Mouse (Mus musculus): ENCODE data around the gene Cep78. TPM values are rescaled to one million over a fixed set of nuclear protein-coding genes. Genes with fewer than 3 reads are reported as not detected.

Cep78 gene
- polyA plus RNA-seq, 2 experiments, result 16.0 to 22.5 TPM

GRCm38 (mm10) chr19:16009111-16009510 is 24.3 kb upstream of the Cep78 start:
- 83% methylated on average over 4 of the region's 4 CpGs for WGBS
- no peaks in the 10 kb centered on the region for H3K9me3 ChIP-seq (ENCODE audit: control insufficient read depth, low read length)
- H3K36me3 ChIP-seq (ENCODE audit: control insufficient read depth, insufficient read depth, low read length), result no peaks in the 10 kb centered on the region
- no peaks in the 10 kb centered on the region for H3K27me3 ChIP-seq (ENCODE audit: control insufficient read depth, insufficient read depth, low read length)
- DNase-seq (ENCODE audit: low spot score) (no peak), ATAC-seq (ENCODE audit: low FRiP score, low read depth) (no peak)
- H3K4me1 ChIP-seq (ENCODE audit: control insufficient read depth, insufficient read depth, low read length), result no peaks in the 10 kb centered on the region
- no peak for TF ChIP-seq POLR2A (IDR thresholded peaks at IDR 0.05; ENCODE audit: borderline replicate concordance, extremely low read depth, insufficient read depth, insufficient read length)
- no peak overlapping the region for H3K4me2 ChIP-seq (replicated peaks; ENCODE audit: low read depth, low read length, severe bottlenecking)
- no peak overlapping the region for H3K27ac ChIP-seq (replicated peaks; ENCODE audit: low read depth, low read length)
- H3K9ac ChIP-seq (ENCODE audit: low read depth, low read length, severe bottlenecking), result no peak overlapping the region
- no peak overlapping the region for H3K4me3 ChIP-seq (replicated peaks; ENCODE audit: low read length)

- H3K4me3 ChIP-seq (replicated peaks; ENCODE audit: low read length), result no peak overlapping the region
- ATAC-seq (ENCODE audit: low FRiP score, low read depth), result no peak
These were observed 22.3 kb upstream of the Cep78 start for GRCm38 (mm10) chr19:16007131-16007530.

DNA sequence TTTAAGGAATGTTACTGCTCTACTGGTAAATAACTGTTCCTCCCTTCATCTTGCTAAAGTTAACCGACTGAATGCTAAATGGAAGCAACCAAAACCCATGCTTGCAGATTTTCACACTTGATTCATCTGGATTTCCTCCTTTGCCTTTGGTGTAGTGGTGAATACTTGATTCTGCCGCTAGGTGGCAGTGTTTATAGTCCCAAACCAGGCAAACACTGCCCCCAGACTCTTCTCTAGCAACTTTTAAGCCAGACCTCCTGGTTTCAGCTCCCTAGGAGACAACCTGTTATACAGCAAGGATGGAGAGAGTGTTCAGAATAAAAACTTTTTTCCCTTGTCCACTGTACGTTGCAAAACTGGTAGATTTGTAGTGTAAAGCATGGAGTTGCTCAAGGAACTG is 13.4 kb upstream of the Cep78 start:
- H3K9ac ChIP-seq (ENCODE audit: low read depth, low read length, severe bottlenecking), result no peak overlapping the region
- TF ChIP-seq POLR2A (IDR thresholded peaks at IDR 0.05; ENCODE audit: borderline replicate concordance, extremely low read depth, insufficient read depth, insufficient read length), result no peak
- H3K36me3 ChIP-seq (ENCODE audit: control insufficient read depth, insufficient read depth, low read length), result no peaks in the 10 kb centered on the region
- WGBS, result 2% methylated on average over 3 of the region's 3 CpGs
- no peak overlapping the region for H3K4me3 ChIP-seq (replicated peaks; ENCODE audit: low read length)
- DNase-seq (ENCODE audit: low spot score) (peak; percentile 83), ATAC-seq (ENCODE audit: low FRiP score, low read depth) (no peak)
- 0 out of 2 replicates have a peak, but pooled peaks cover 6% of the 10 kb centered on the region for H3K4me1 ChIP-seq (ENCODE audit: control insufficient read depth, insufficient read depth, low read length)
- no peaks in the 10 kb centered on the region for H3K9me3 ChIP-seq (ENCODE audit: control insufficient read depth, low read length)
- no peak overlapping the region for H3K27ac ChIP-seq (replicated peaks; ENCODE audit: low read depth, low read length)
- H3K4me2 ChIP-seq (replicated peaks; ENCODE audit: low read depth, low read length, severe bottlenecking), result no peak overlapping the region
- no peaks in the 10 kb centered on the region for H3K27me3 ChIP-seq (ENCODE audit: control insufficient read depth, insufficient read depth, low read length)

More at GRCm38 (mm10) chr19:16007131-16007530, 22.3 kb upstream of the Cep78 start:
- 83% methylated on average over 8 of the region's 8 CpGs for WGBS
- Histone ChIP-seq H3K9me3 (ENCODE audit: control insufficient read depth, low read length) (no peaks in the 10 kb centered on the region), H3K27me3 (ENCODE audit: control insufficient read depth, insufficient read depth, low read length) (no peaks in the 10 kb centered on the region), H3K4me1 (ENCODE audit: control insufficient read depth, insufficient read depth, low read length) (no peaks in the 10 kb centered on the region), H3K27ac (replicated peaks; ENCODE audit: low read depth, low read length) (no peak overlapping the region), H3K4me2 (replicated peaks; ENCODE audit: low read depth, low read length, severe bottlenecking) (no peak overlapping the region), H3K36me3 (ENCODE audit: control insufficient read depth, insufficient read depth, low read length) (no peaks in the 10 kb centered on the region), H3K9ac (ENCODE audit: low read depth, low read length, severe bottlenecking) (no peak overlapping the region)
- DNase-seq (ENCODE audit: low spot score), result no peak
- no peak for TF ChIP-seq POLR2A (IDR thresholded peaks at IDR 0.05; ENCODE audit: borderline replicate concordance, extremely low read depth, insufficient read depth, insufficient read length)

GRCm38 (mm10) chr19:15996901-15997564 is 12.2 kb upstream of the Cep78 start:
- Histone ChIP-seq H3K27me3 (ENCODE audit: control insufficient read depth, insufficient read depth, low read length) (no peaks in the 10 kb centered on the region), H3K4me3 (replicated peaks; ENCODE audit: low read length) (0 out of 2 replicates have a peak overlapping the region, but pooled peaks have one; percentile 9), H3K9me3 (ENCODE audit: control insufficient read depth, low read length) (no peaks in the 10 kb centered on the region), H3K4me2 (replicated peaks; ENCODE audit: low read depth, low read length, severe bottlenecking) (peak overlapping the region; percentile 44), H3K27ac (replicated peaks; ENCODE audit: low read depth, low read length) (peak overlapping the region; percentile 49), H3K4me1 (ENCODE audit: control insufficient read depth, insufficient read depth, low read length) (0 out of 2 replicates have a peak, but pooled peaks cover 6% of the 10 kb centered on the region), H3K36me3 (ENCODE audit: control insufficient read depth, insufficient read depth, low read length) (no peaks in the 10 kb centered on the region), H3K9ac (ENCODE audit: low read depth, low read length, severe bottlenecking) (peak overlapping the region; percentile 18; the same call in 1 of the 2 replicates)
- 34% methylated on average over 12 of the region's 12 CpGs for WGBS
- ATAC-seq (ENCODE audit: low FRiP score, low read depth), result peak; percentile 75
- DNase-seq (ENCODE audit: low spot score), result peak; percentile 44
- TF ChIP-seq POLR2A (IDR thresholded peaks at IDR 0.05; ENCODE audit: borderline replicate concordance, extremely low read depth, insufficient read depth, insufficient read length), result no peak

DNA sequence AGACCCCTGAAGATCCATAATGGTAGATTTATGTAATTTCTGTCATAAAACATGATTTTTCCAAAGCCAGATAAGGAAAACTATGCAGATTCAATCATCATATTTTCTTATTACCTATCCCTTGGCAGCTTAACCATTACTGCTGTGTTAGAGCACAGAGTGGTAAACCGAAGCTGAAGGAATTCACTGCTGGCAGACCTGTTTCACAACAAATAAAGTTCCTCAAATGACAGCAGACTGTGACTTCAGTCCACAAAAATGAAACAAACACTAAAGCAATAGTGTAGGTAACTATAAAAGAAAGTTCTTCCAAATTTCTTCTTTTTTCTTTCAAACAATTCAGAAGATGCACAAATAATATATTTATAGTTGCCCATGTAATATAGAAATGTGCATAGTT is 5.3 kb upstream of the Cep78 start:
- Histone ChIP-seq H3K4me2 (replicated peaks; ENCODE audit: low read depth, low read length, severe bottlenecking) (no peak overlapping the region), H3K36me3 (ENCODE audit: control insufficient read depth, insufficient read depth, low read length) (no peaks in the 10 kb centered on the region), H3K9me3 (ENCODE audit: control insufficient read depth, low read length) (no peaks in the 10 kb centered on the region), H3K4me3 (replicated peaks; ENCODE audit: low read length) (no peak overlapping the region), H3K27ac (replicated peaks; ENCODE audit: low read depth, low read length) (no peak overlapping the region), H3K27me3 (ENCODE audit: control insufficient read depth, insufficient read depth, low read length) (no peaks in the 10 kb centered on the region), H3K9ac (ENCODE audit: low read depth, low read length, severe bottlenecking) (no peak overlapping the region), H3K4me1 (ENCODE audit: control insufficient read depth, insufficient read depth, low read length) (peaks cover 6% of the 10 kb centered on the region; the same call in 1 of the 2 replicates)
- TF ChIP-seq POLR2A (IDR thresholded peaks at IDR 0.05; ENCODE audit: borderline replicate concordance, extremely low read depth, insufficient read depth, insufficient read length), result no peak
- WGBS, result 81% methylated on average over 1 of the region's 1 CpGs
- no peak for DNase-seq (ENCODE audit: low spot score)
- no peak for ATAC-seq (ENCODE audit: low FRiP score, low read depth)
